Comparison of ENCODE assay signal across 8 mouse cellular contexts in the genomic region with DNA sequence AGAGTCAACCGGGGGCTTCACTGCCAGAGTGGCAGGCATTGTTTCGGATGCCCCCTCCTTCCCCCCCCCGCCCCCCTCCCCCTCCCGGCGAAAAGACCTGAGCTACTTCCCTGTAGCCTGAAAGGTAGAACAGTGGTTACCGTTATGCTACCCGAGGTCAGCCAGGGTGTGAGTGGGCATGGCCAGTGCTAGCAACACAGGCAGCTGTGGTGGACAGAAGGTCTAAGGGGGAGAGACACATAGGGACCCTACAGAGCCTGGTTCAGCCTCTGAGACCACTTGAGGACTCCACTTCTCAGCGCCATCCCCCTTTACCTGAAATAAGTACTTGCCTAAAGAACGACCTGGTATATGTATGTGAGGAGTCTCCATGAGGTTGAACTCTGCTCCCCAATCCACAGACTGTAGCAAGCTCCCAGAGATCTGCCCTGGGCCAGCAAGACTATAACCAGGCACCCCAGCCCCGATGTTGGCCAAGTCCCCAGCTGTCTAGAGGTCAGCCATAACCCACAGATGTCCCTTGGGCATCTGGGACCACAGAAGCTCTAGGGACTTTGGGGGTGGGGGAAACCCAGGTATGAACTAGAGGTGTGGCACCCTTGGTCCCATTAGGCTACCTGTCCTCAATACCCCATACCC.
DNase-seq lines count a peak whose midpoint lies in the region; ATAC-seq lines count a peak whose summit lies in the region.

No protein-coding gene starts in this region.

- peak; percentile 46 for ATAC-seq in lung, embryonic 16.5 days (ENCODE audit: low read depth)
- peak; percentile 23; the same call in 1 of the 2 replicates for ATAC-seq in forebrain, embryonic 15.5 days (replicated peaks)
- ATAC-seq in liver, embryonic 11.5 days (replicated peaks; ENCODE audit: low FRiP score) = no peak
- peak; percentile 30; the same call in 1 of the 2 replicates for ATAC-seq in stomach, embryonic 14.5 days (ENCODE audit: insufficient number of reproducible peaks, insufficient read depth, low FRiP score, low read depth)

- peak overlapping the region; percentile 90 for H3K27ac ChIP-seq in lung, embryonic 16.5 days (ENCODE audit: low read length)
- peak overlapping the region; percentile 76; the same call in 1 of the 2 replicates for H3K27ac ChIP-seq in forebrain, embryonic 15.5 days (replicated peaks)
- H3K27ac ChIP-seq in liver, embryonic 11.5 days (ENCODE audit: low read depth, low read length) = no peak overlapping the region
- peak overlapping the region; percentile 85 for H3K27ac ChIP-seq in stomach, embryonic 14.5 days (ENCODE audit: low read length)

- H3K36me3 ChIP-seq in lung, embryonic 16.5 days (ENCODE audit: control insufficient read depth, insufficient read depth, low read length) = no peaks in the 10 kb centered on the region
- H3K36me3 ChIP-seq in forebrain, embryonic 15.5 days = no peaks in the 10 kb centered on the region
- H3K36me3 ChIP-seq in liver, embryonic 11.5 days (ENCODE audit: control insufficient read depth, insufficient read depth, low read length) = no peaks in the 10 kb centered on the region
- no peaks in the 10 kb centered on the region for H3K36me3 ChIP-seq in stomach, embryonic 14.5 days (ENCODE audit: control insufficient read depth, insufficient read depth, low read length)

- WGBS in lung, embryonic 16.5 days = 33% methylated on average over 7 of the region's 10 CpGs
- 28% methylated on average over 10 of the region's 10 CpGs for WGBS in forebrain, embryonic 15.5 days
- 35% methylated on average over 7 of the region's 10 CpGs for WGBS in liver, embryonic 11.5 days
- 27% methylated on average over 10 of the region's 10 CpGs for WGBS in stomach, embryonic 14.5 days

- peaks cover 24% of the 10 kb centered on the region for H3K4me1 ChIP-seq in lung, embryonic 16.5 days (replicated peaks; ENCODE audit: control insufficient read depth, insufficient read depth, low read length)
- peaks cover 34% of the 10 kb centered on the region for H3K4me1 ChIP-seq in forebrain, embryonic 15.5 days
- H3K4me1 ChIP-seq in liver, embryonic 11.5 days (replicated peaks; ENCODE audit: control insufficient read depth, insufficient read depth, low read length) = peaks cover 4% of the 10 kb centered on the region; the same call in 1 of the 2 replicates
- H3K4me1 ChIP-seq in stomach, embryonic 14.5 days (ENCODE audit: control insufficient read depth, insufficient read depth, low read length) = peaks cover 17% of the 10 kb centered on the region; the same call in 1 of the 2 replicates

- peak overlapping the region; percentile 95 for H3K4me2 ChIP-seq in lung, embryonic 16.5 days (ENCODE audit: low read depth, low read length)
- H3K4me2 ChIP-seq in forebrain, embryonic 15.5 days (replicated peaks) = peak overlapping the region; percentile 75
- H3K4me2 ChIP-seq in liver, embryonic 11.5 days = peak overlapping the region; percentile 63
- peak overlapping the region; percentile 88 for H3K4me2 ChIP-seq in stomach, embryonic 14.5 days (replicated peaks; ENCODE audit: low read depth, low read length)

- H3K27me3 ChIP-seq in lung, embryonic 16.5 days (ENCODE audit: control insufficient read depth, insufficient read depth, low read depth, low read length) = no peaks in the 10 kb centered on the region
- no peaks in the 10 kb centered on the region for H3K27me3 ChIP-seq in forebrain, embryonic 15.5 days
- peaks cover 62% of the 10 kb centered on the region for H3K27me3 ChIP-seq in liver, embryonic 11.5 days (replicated peaks; ENCODE audit: control insufficient read depth, insufficient read depth, low read length)
- H3K27me3 ChIP-seq in stomach, embryonic 14.5 days (ENCODE audit: control insufficient read depth, insufficient read depth, low read length) = no peaks in the 10 kb centered on the region

- no peaks in the 10 kb centered on the region for H3K9me3 ChIP-seq in lung, embryonic 16.5 days (ENCODE audit: control insufficient read depth, low read length)
- H3K9me3 ChIP-seq in forebrain, embryonic 15.5 days = no peaks in the 10 kb centered on the region
- no peaks in the 10 kb centered on the region for H3K9me3 ChIP-seq in liver, embryonic 11.5 days (ENCODE audit: control insufficient read depth, low read length)
- H3K9me3 ChIP-seq in stomach, embryonic 14.5 days (ENCODE audit: control insufficient read depth, low read depth, low read length) = no peaks in the 10 kb centered on the region

- peak overlapping the region; percentile 99 for H3K9ac ChIP-seq in lung, embryonic 16.5 days (ENCODE audit: low read length)
- H3K9ac ChIP-seq in forebrain, embryonic 15.5 days (replicated peaks) = peak overlapping the region; percentile 53
- H3K9ac ChIP-seq in liver, embryonic 11.5 days (ENCODE audit: low read depth, low read length) = no peak overlapping the region
- peak overlapping the region; percentile 83 for H3K9ac ChIP-seq in stomach, embryonic 14.5 days (replicated peaks; ENCODE audit: low read depth, low read length)

- no peak for DNase-seq in lung, postnatal 4 days
- no peak for DNase-seq in liver, embryonic 11.5 days (ENCODE audit: low spot score)
- DNase-seq in cerebellum, adult 9-10 months = no peak
- DNase-seq in urinary bladder, adult 2 months (ENCODE audit: low spot score) = no peak
- no peak for DNase-seq in thymus, postnatal 14 days

- peak overlapping the region; percentile 70 for H3K4me3 ChIP-seq in lung, embryonic 16.5 days (ENCODE audit: low read length)
- H3K4me3 ChIP-seq in forebrain, embryonic 15.5 days = peak overlapping the region; percentile 42
- peak overlapping the region; percentile 35 for H3K4me3 ChIP-seq in liver, embryonic 11.5 days (ENCODE audit: low read depth, low read length)
- peak overlapping the region; percentile 52 for H3K4me3 ChIP-seq in stomach, embryonic 14.5 days (ENCODE audit: low read depth, low read length)
